In genomic region chr8:46567946-46568345, GRCm38 (mm10) we compare ENCODE assay signal across 23 mouse cellular contexts. TPM values are rescaled to one million over a fixed set of nuclear protein-coding genes. Genes with fewer than 3 reads are reported as not detected.
DNase-seq lines count a peak whose midpoint lies in the region; ATAC-seq lines count a peak whose summit lies in the region.
"Had no signal": no experiment of that assay in that cellular context is flagged by ENCODE, and none has a peak within 500 bp of the region (broad histone marks: within the 10 kb centered on the region; RNA-seq: fewer than 3 reads in every experiment).

No protein-coding gene starts in this region.

- peak; percentile 53 for ATAC-seq in frontal cortex, adult (ENCODE audit: low TSS enrichment)
- ATAC-seq in lung, embryonic 15.5 days (ENCODE audit: borderline replicate concordance, extremely low read depth, low FRiP score, low TSS enrichment), result 0 out of 2 replicates have a peak, but pooled peaks have one; percentile 62
- no peak for ATAC-seq in monocyte, adult 5-6 weeks (replicated peaks; ENCODE audit: insufficient number of reproducible peaks, low FRiP score, low TSS enrichment, poor library complexity, severe bottlenecking)
- ATAC-seq: forebrain, embryonic 13.5 days had no signal

- peaks cover 2% of the 10 kb centered on the region; the same call in 1 of the 2 replicates for H3K36me3 ChIP-seq in lung, embryonic 15.5 days

- intact Hi-C loops in left cerebral cortex, postnatal 36 days (cut with DNase I), result loop anchor here (2.0 kb wide), 1 partner anchor 49 kb away; the partner anchor contains the start of genes Casp3 and Primpol
- intact Hi-C loops in left cerebral cortex, postnatal 10 days (cut with DNase I), result no loop called here
- intact Hi-C loops in heart, postnatal 25 days (cut with DNase I), result no loop called here

- H3K4me3 ChIP-seq in lung, embryonic 15.5 days, result no peak overlapping the region
- H3K4me3 ChIP-seq: forebrain, embryonic 13.5 days; heart, embryonic 12.5 days; hindbrain, embryonic 13.5 days; kidney, embryonic 15.5 days; limb, embryonic 15.5 days; midbrain, embryonic 12.5 days had no signal

- H3K27ac ChIP-seq in lung, embryonic 15.5 days, result peak overlapping the region; percentile 59
- H3K27ac ChIP-seq: forebrain, embryonic 13.5 days; hindbrain, embryonic 13.5 days; kidney, embryonic 15.5 days; limb, embryonic 15.5 days; liver, embryonic 14.5 days; midbrain, embryonic 12.5 days had no signal

- 64% methylated on average over 8 of the region's 8 CpGs for WGBS in lung, embryonic 15.5 days

- DNase-seq in frontal cortex, postnatal 25 days (ENCODE audit: low spot score in 2 of 2), result no peak
- peak; percentile 30 to 35 for DNase-seq in left cerebral cortex, postnatal 36 days (ENCODE audit: low spot score in 2 of 2)
- DNase-seq in left cerebral cortex, postnatal 10 days (ENCODE audit: extremely low spot score in 1 of 2, low spot score in 2 of 2), result no peak
- DNase-seq in lung, postnatal 36 days, result peak; percentile 85
- no peak for DNase-seq in heart, postnatal 25 days (ENCODE audit: low spot score)
- DNase-seq: adrenal gland, postnatal 10 days; cerebellum, adult 9-10 months; heart, postnatal 14 days; kidney, adult 11 months; kidney, postnatal 36 days; layer of hippocampus, adult 9-11 months; thymus, adult 18-20 months; thymus, postnatal 4 days had no signal

- H3K4me2 ChIP-seq in lung, embryonic 15.5 days, result no peak overlapping the region
- H3K4me2 ChIP-seq: forebrain, embryonic 13.5 days; heart, embryonic 12.5 days; hindbrain, embryonic 13.5 days; kidney, embryonic 15.5 days; limb, embryonic 15.5 days; midbrain, embryonic 12.5 days had no signal

- no peaks in the 10 kb centered on the region for H3K27me3 ChIP-seq in lung, embryonic 15.5 days
- H3K27me3 ChIP-seq: forebrain, embryonic 13.5 days; heart, embryonic 12.5 days; hindbrain, embryonic 13.5 days; kidney, embryonic 15.5 days; limb, embryonic 15.5 days; midbrain, embryonic 12.5 days had no signal

- H3K4me1 ChIP-seq in lung, embryonic 15.5 days, result peaks cover 14% of the 10 kb centered on the region
- H3K4me1 ChIP-seq: forebrain, embryonic 13.5 days; heart, embryonic 12.5 days; hindbrain, embryonic 13.5 days; kidney, embryonic 15.5 days; limb, embryonic 15.5 days; midbrain, embryonic 12.5 days had no signal

- no peak overlapping the region for H3K9ac ChIP-seq in lung, embryonic 15.5 days
- H3K9ac ChIP-seq: forebrain, embryonic 13.5 days; heart, embryonic 12.5 days; hindbrain, embryonic 13.5 days; kidney, embryonic 15.5 days; limb, embryonic 15.5 days; liver, embryonic 14.5 days; midbrain, embryonic 12.5 days had no signal

- H3K9me3 ChIP-seq in lung, embryonic 15.5 days, result no peaks in the 10 kb centered on the region
- H3K9me3 ChIP-seq: forebrain, embryonic 13.5 days; heart, embryonic 12.5 days; hindbrain, embryonic 13.5 days; kidney, embryonic 15.5 days; limb, embryonic 15.5 days; midbrain, embryonic 12.5 days had no signal

RNA-seq across cellular contexts. Expression of gene Cenpu, which starts 16.1 kb away (rescaled TPM):
- 1 to 10 TPM; 3.0 to 3.1 TPM for total RNA-seq in left cerebral cortex, postnatal 36 days (2021)
- total RNA-seq in left cerebral cortex, postnatal 10 days (2021), result 1 to 10 TPM; 2.7 to 3.6 TPM
- 19.2 TPM in 2 replicates for polyA plus RNA-seq in lung, embryonic 15.5 days (2015; fragmentation: Nextera tagmentation; extraction: Ambion mirVana)
- 1.4 to 12.8 TPM (median 5.1 TPM) in 3 replicates for total RNA-seq in monocyte, adult 5-6 weeks (2017)
- total RNA-seq in heart, postnatal 25 days (2021), result under 1 TPM; 0.65 to 0.67 TPM

RNA-seq across cellular contexts. Expression of gene Primpol, which starts 49.1 kb away (rescaled TPM):
- 1 to 10 TPM; 3.1 to 3.5 TPM for total RNA-seq in left cerebral cortex, postnatal 36 days (2021)
- 1 to 10 TPM; 4.3 to 6.5 TPM for total RNA-seq in left cerebral cortex, postnatal 10 days (2021)
- polyA plus RNA-seq in lung, embryonic 15.5 days (2015; fragmentation: Nextera tagmentation; extraction: Ambion mirVana), result 10.5 and 13.4 TPM in 2 replicates
- 9.7 to 18.1 TPM (median 9.7 TPM) in 3 replicates for total RNA-seq in monocyte, adult 5-6 weeks (2017)
- 1 to 10 TPM; 1.9 to 2.4 TPM for total RNA-seq in heart, postnatal 25 days (2021)

RNA-seq across cellular contexts. Expression of gene Casp3, which starts 49.1 kb away (rescaled TPM):
- 10 to 100 TPM; 12.9 to 15.3 TPM for total RNA-seq in left cerebral cortex, postnatal 36 days (2021)
- 10 to 100 TPM; 64.6 to 76.1 TPM for total RNA-seq in left cerebral cortex, postnatal 10 days (2021)
- polyA plus RNA-seq in lung, embryonic 15.5 days (2015; fragmentation: Nextera tagmentation; extraction: Ambion mirVana), result 92.2 and 99.2 TPM in 2 replicates
- 73.4 to 163 TPM (median 146 TPM) in 3 replicates for total RNA-seq in monocyte, adult 5-6 weeks (2017)
- 1 to 10 TPM; 4.0 to 4.4 TPM for total RNA-seq in heart, postnatal 25 days (2021)

Comparison
In these comparisons a context has a peak if more than half of its experiments do, and no peak if none do; other contexts are left out.
1. DNase-seq: peak in left cerebral cortex, postnatal 36 days (2 of 2) and lung, postnatal 36 days (single experiment); none in frontal cortex, postnatal 25 days (0 of 2), left cerebral cortex, postnatal 10 days (0 of 2) and heart, postnatal 25 days (single experiment).